Mouse (Mus musculus) G1E (cell line): ENCODE results near the gene Med20. TPM values are rescaled to one million over a fixed set of nuclear protein-coding genes. Genes with fewer than 3 reads are reported as not detected.

Source experiments
- ATAC-seq: 2 replicates; pipeline ENCODE4 v1.8.0; 2016; ENCODE audit warnings: mild to moderate bottlenecking; ENCODE audit not compliant: insufficient number of reproducible peaks, poor library complexity, low FRiP score, severe bottlenecking; ENCODE audit errors: extremely low read depth
- DNase-seq: peaks from one replicate; pipeline ENCODE4 v3.0.0; 2012; ENCODE audit warnings: low spot score
- H3K27me3 ChIP-seq: 2 replicates; pipeline ENCODE4 v1.6.1; 2012; ENCODE audit warnings: mild to moderate bottlenecking, low read length, inconsistent platforms; ENCODE audit not compliant: insufficient read depth
- H3K36me3 ChIP-seq: replicated peaks from 2 replicates; pipeline ENCODE3; 2012; ENCODE audit warnings: mild to moderate bottlenecking, inconsistent platforms
- H3K4me1 ChIP-seq: 2 replicates; pipeline ENCODE4 v1.6.1; 2012; ENCODE audit warnings: low read depth, low read length, inconsistent platforms, mixed read lengths; ENCODE audit not compliant: insufficient read depth
- H3K4me3 ChIP-seq: 2 replicates; pipeline ENCODE4 v1.5.1; 2012; ENCODE audit warnings: low read depth, mild to moderate bottlenecking, inconsistent platforms, low read length, moderate library complexity, mixed read lengths
- H3K9me3 ChIP-seq: replicated peaks from 2 replicates; pipeline ENCODE4 v1.6.1; 2012; ENCODE audit warnings: inconsistent platforms
- CTCF ChIP-seq: IDR thresholded peaks from 2 replicates; pipeline ENCODE4 v1.5.1; 2012; ENCODE audit warnings: low read depth, low read length, inconsistent platforms, mixed read lengths
- GATA1 ChIP-seq: IDR thresholded peaks from 2 replicates; pipeline ENCODE4 v1.6.1; 2012; ENCODE audit warnings: borderline replicate concordance, low read length, inconsistent platforms, mixed read lengths
- GATA2 ChIP-seq: IDR thresholded peaks from 2 replicates; pipeline ENCODE4 v1.6.1; 2012; ENCODE audit warnings: low read depth, low read length, inconsistent platforms, borderline replicate concordance
- POLR2AphosphoS5 ChIP-seq: IDR thresholded peaks from 2 replicates; pipeline ENCODE4 v1.6.1; 2012; ENCODE audit warnings: low read depth, low read length, inconsistent platforms; ENCODE audit not compliant: insufficient replicate concordance
- TAL1 ChIP-seq: conservative IDR thresholded peaks from 2 replicates; pipeline ENCODE4 v1.6.1; 2012; ENCODE audit warnings: low read depth, low read length, inconsistent platforms, mixed read lengths
- polyA plus RNA-seq: library from polyadenylated mRNA; stranded (reverse); fragments of >175 nt; gene quantifications from 2 replicates; pipeline ENCODE4 v1.2.3, GENCODE M21; 2012
- total RNA-seq, 2 experiments: library from RNA; stranded (forward) in 1 of 2; stranded (reverse) in 1 of 2; fragments of 200-1000 nt in 1 of 2; fragments of >200 nt in 1 of 2; fragmentation: Nextera tagmentation in 1 of 2; gene quantifications; 2 replicates each; pipeline ENCODE4 v1.2.3; 2014 to 2017

Med20 gene
- total and polyA plus RNA-seq, 3 experiments, result 9.9 to 60.8 (median 38.8) TPM

DNA sequence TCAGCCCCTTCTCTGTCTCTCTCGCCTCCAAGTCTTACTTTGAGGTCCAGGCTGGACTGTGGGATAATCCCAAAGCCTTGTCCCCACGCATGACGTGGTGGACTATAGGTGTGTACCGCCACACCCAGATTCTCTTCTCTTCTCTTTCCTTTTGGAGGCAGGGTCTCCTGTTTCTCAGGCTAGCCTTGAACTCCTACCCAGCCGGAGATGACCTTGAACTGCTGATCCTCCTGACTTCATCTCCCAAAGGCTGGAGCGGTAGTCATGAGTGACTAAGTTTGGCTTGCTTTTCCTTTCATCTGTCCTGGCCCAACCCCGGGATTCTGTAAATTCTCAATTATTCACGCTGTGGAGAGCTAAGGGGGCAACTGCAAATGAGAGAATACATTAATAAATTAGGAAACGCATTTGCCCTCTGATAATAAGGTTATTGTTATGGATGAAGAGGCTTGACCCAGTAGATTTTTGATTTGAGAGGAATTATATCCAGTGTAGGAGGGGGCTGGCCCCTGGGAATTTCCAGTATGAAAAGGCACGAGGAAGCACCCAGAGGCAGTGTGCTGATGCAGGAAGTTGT, 42.3 kb upstream of the Med20 start:
- H3K4me1 ChIP-seq, result peaks cover 72% of the 10 kb centered on the region
- H3K36me3 ChIP-seq, result peaks cover 33% of the 10 kb centered on the region
- TF ChIP-seq CTCF (no peak), GATA2 (no peak), GATA1 (no peak), POLR2AphosphoS5 (no peak), TAL1 (no peak)
- no peak overlapping the region for H3K4me3 ChIP-seq
- DNase-seq (no peak), ATAC-seq (no peak)
- H3K9me3 ChIP-seq, result no peaks in the 10 kb centered on the region
- H3K27me3 ChIP-seq, result no peaks in the 10 kb centered on the region

- ATAC-seq (no peak), DNase-seq (no peak)
- H3K36me3 ChIP-seq, result peaks cover 36% of the 10 kb centered on the region
- TF ChIP-seq GATA2, result no peak
- no peak for TF ChIP-seq TAL1
- no peak for TF ChIP-seq CTCF
- TF ChIP-seq GATA1, result no peak
- no peak for TF ChIP-seq POLR2AphosphoS5
- H3K9me3 ChIP-seq, result no peaks in the 10 kb centered on the region
- H3K4me3 ChIP-seq, result no peak overlapping the region
- peaks cover 55% of the 10 kb centered on the region for H3K4me1 ChIP-seq
- H3K27me3 ChIP-seq, result no peaks in the 10 kb centered on the region
These were observed 39.8 kb upstream of the Med20 start for GRCm38 (mm10) chr17:47571621-47572020.

DNA sequence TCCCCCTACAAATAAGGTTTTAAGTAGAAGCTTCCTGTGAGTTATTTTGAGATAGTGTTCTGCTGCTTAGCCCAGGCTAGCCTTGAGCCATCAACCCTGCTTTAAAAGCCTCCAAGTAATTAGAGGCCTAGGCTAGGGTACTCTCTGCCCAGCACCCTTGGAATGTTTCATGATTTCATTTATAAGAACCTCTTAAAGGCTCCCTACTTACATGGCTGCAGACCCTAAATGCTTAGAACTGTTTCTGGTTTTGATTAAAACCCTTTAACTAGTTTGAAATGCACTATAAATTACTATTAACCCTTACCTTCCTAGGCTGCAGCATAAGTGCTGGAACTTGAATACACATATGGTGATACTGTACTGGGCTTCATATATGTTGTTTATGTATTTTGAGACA, 38.9 kb upstream of the Med20 start:
- H3K4me3 ChIP-seq, result no peak overlapping the region
- ATAC-seq (no peak), DNase-seq (no peak)
- TF ChIP-seq TAL1 (no peak), POLR2AphosphoS5 (no peak), CTCF (no peak), GATA1 (no peak), GATA2 (no peak)
- H3K4me1 ChIP-seq, result peaks cover 46% of the 10 kb centered on the region
- H3K36me3 ChIP-seq, result peaks cover 35% of the 10 kb centered on the region
- no peaks in the 10 kb centered on the region for H3K27me3 ChIP-seq
- no peaks in the 10 kb centered on the region for H3K9me3 ChIP-seq

GRCm38 (mm10) chr17:47574028-47574427, 37.4 kb upstream of the Med20 start:
- ATAC-seq, result no peak
- Histone ChIP-seq H3K27me3 (no peaks in the 10 kb centered on the region), H3K36me3 (peaks cover 34% of the 10 kb centered on the region), H3K4me3 (no peak overlapping the region), H3K4me1 (peaks cover 47% of the 10 kb centered on the region), H3K9me3 (no peaks in the 10 kb centered on the region)
- TF ChIP-seq TAL1, result no peak
- no peak for TF ChIP-seq CTCF
- TF ChIP-seq POLR2AphosphoS5, result no peak
- no peak for TF ChIP-seq GATA2
- no peak for TF ChIP-seq GATA1
- no peak for DNase-seq

GRCm38 (mm10) chr17:47574830-47575229, 36.6 kb upstream of the Med20 start:
- Histone ChIP-seq H3K36me3 (peaks cover 34% of the 10 kb centered on the region), H3K4me1 (peaks cover 43% of the 10 kb centered on the region), H3K9me3 (no peaks in the 10 kb centered on the region), H3K4me3 (no peak overlapping the region), H3K27me3 (no peaks in the 10 kb centered on the region)
- no peak for ATAC-seq
- no peak for DNase-seq
- TF ChIP-seq POLR2AphosphoS5 (no peak), GATA2 (no peak), TAL1 (no peak), GATA1 (no peak), CTCF (no peak)

DNA sequence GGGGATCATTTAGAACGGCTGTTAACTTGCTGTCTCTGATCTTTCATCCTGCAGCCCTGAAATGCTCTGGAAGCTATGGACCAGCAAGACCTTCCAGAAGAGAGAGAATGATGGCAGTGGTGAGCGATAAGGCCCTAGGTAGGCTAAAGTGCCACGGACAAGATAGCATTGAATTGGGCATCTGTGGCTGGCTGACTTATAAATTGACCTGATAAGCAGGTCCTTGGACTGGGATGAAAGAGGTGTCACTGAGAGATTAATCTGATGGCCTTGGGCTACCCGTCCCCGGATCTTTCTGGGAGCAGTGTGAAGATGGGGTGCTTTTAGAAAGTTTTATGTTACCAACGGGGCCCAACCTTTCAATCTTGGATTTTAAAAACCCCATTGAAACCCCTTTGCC, 32.7 kb upstream of the Med20 start:
- H3K9me3 ChIP-seq, result no peaks in the 10 kb centered on the region
- H3K27me3 ChIP-seq, result no peaks in the 10 kb centered on the region
- peaks cover 31% of the 10 kb centered on the region for H3K4me1 ChIP-seq
- ATAC-seq, result peak; percentile 63
- TF ChIP-seq TAL1 (peak; percentile 67), GATA2 (no peak), POLR2AphosphoS5 (no peak), GATA1 (no peak), CTCF (no peak)
- DNase-seq, result no peak
- peaks cover 24% of the 10 kb centered on the region for H3K36me3 ChIP-seq
- no peak overlapping the region for H3K4me3 ChIP-seq
